Mouse (Mus musculus) hindbrain, embryonic 13.5 days (tissue): ENCODE measurements around the gene Sepsecs. TPM values are rescaled to one million over a fixed set of nuclear protein-coding genes. Genes with fewer than 3 reads are reported as not detected.
A peak's percentile ranks its signal among the peaks of the same experiment; 100 is the strongest.
"Not testable (repeated sequence)": the region's sequence is repeated elsewhere in the genome, so short reads cannot be mapped to it uniquely, and the experiment has no call there.

ENCODE experiments used
- ATAC-seq: fragments of 200-750 bp; cut with Nextera tagmentation; 2 replicates; pipeline ENCODE4 v1.8.0; 2017; ENCODE audit warnings: moderate TSS enrichment; ENCODE audit not compliant: low FRiP score
- H3K27ac ChIP-seq: fragments of 300-500 bp; sonication (generic); 2 replicates; pipeline ENCODE4 v1.5.1; 2015; ENCODE audit warnings: inconsistent platforms, mild to moderate bottlenecking, moderate library complexity
- H3K27me3 ChIP-seq: fragments of 300-500 bp; sonication (generic); 2 replicates; pipeline ENCODE4 v1.6.1; 2015; ENCODE audit warnings: mild to moderate bottlenecking, inconsistent platforms
- H3K36me3 ChIP-seq: fragments of 300-500 bp; sonication (generic); 2 replicates; pipeline ENCODE4 v1.6.1; 2015; ENCODE audit warnings: mild to moderate bottlenecking, inconsistent platforms
- H3K4me1 ChIP-seq: fragments of 300-500 bp; sonication (generic); replicated peaks from 2 replicates; pipeline ENCODE4 v1.6.1; 2015; ENCODE audit warnings: inconsistent platforms
- H3K4me2 ChIP-seq: fragments of 300-500 bp; sonication (generic); 2 replicates; pipeline ENCODE4 v1.6.1; 2015; ENCODE audit warnings: inconsistent platforms, mild to moderate bottlenecking, moderate library complexity
- H3K4me3 ChIP-seq: fragments of 300-500 bp; sonication (generic); 2 replicates; pipeline ENCODE4 v1.5.1; 2015; ENCODE audit warnings: mild to moderate bottlenecking, inconsistent platforms
- H3K9ac ChIP-seq: fragments of 300-500 bp; sonication (generic); 2 replicates; pipeline ENCODE4 v1.6.1; 2015; ENCODE audit warnings: mild to moderate bottlenecking, inconsistent platforms
- H3K9me3 ChIP-seq: fragments of 300-500 bp; sonication (generic); 2 replicates; pipeline ENCODE4 v1.6.1; 2016; ENCODE audit warnings: inconsistent platforms
- WGBS: fragments of 180-500 bp; shearing (Covaris S2); methylation state at CpG from one replicate; pipeline ENCODE4 v1.1.7; 2015; 5-methylcytosine and 5-hydroxymethylcytosine counted together
- polyA plus RNA-seq: library from polyadenylated mRNA; unstranded; fragments of >200 nt; fragmentation: Nextera tagmentation; extraction: Ambion mirVana; gene quantifications from 2 replicates; pipeline ENCODE4 v1.2.1, GENCODE M21; 2015

Gene Sepsecs
- polyA plus RNA-seq: 7.0 and 7.6 TPM in 2 replicates

GRCm38 (mm10) chr5:52669426-52670191 is at the start of gene Sepsecs:
Sepsecs (minus strand) TSS chr5:52669708.
- Histone ChIP-seq H3K4me3 (peak within 1 kb of the TSS; percentile 86), H3K4me1 (peaks cover 11% of the 10 kb centered on the region), H3K27me3 (no peaks in the 10 kb centered on the region), H3K9ac (peak within 1 kb of the TSS; percentile 92), H3K36me3 (peaks cover 10% of the 10 kb centered on the region; the same call in 1 of the 2 replicates), H3K9me3 (no peaks in the 10 kb centered on the region), H3K4me2 (peak within 1 kb of the TSS; percentile 73), H3K27ac (peak within 1 kb of the TSS; percentile 70)
- peak; percentile 95 for ATAC-seq
- whole genome bisulfite sequencing: 5% methylated on average over 45 of the region's 56 CpGs

- Histone ChIP-seq H3K9me3 (no peaks in the 10 kb centered on the region), H3K27ac (no peak overlapping the region), H3K4me1 (no peaks in the 10 kb centered on the region), H3K36me3 (no peaks in the 10 kb centered on the region), H3K9ac (no peak overlapping the region), H3K4me3 (no peak overlapping the region), H3K4me2 (no peak overlapping the region), H3K27me3 (no peaks in the 10 kb centered on the region)
- no peak for ATAC-seq
- 84% methylated on average over 5 of the region's 5 CpGs for WGBS
Observed at GRCm38 (mm10) chr5:52716742-52717448, 47.4 kb upstream of the Sepsecs start.

- Histone ChIP-seq H3K4me2 (no peak overlapping the region), H3K4me3 (no peak overlapping the region), H3K36me3 (no peaks in the 10 kb centered on the region), H3K27me3 (no peaks in the 10 kb centered on the region), H3K9me3 (no peaks in the 10 kb centered on the region), H3K9ac (no peak overlapping the region), H3K4me1 (no peaks in the 10 kb centered on the region), H3K27ac (no peak overlapping the region)
- no peak for ATAC-seq
Observed at GRCm38 (mm10) chr5:52712704-52713103, 43.2 kb upstream of the Sepsecs start.

GRCm38 (mm10) chr5:52704562-52704961 is 35.1 kb upstream of the Sepsecs start:
- H3K27ac ChIP-seq: no peak overlapping the region
- no peaks in the 10 kb centered on the region for H3K36me3 ChIP-seq
- H3K9me3 ChIP-seq: no peaks in the 10 kb centered on the region
- H3K4me3 ChIP-seq: no peak overlapping the region
- no peaks in the 10 kb centered on the region for H3K27me3 ChIP-seq
- no peak overlapping the region for H3K4me2 ChIP-seq
- no peak overlapping the region for H3K9ac ChIP-seq
- no peak for ATAC-seq
- 81% methylated on average over 4 of the region's 4 CpGs for WGBS
- H3K4me1 ChIP-seq: no peaks in the 10 kb centered on the region

GRCm38 (mm10) chr5:52697882-52698440 is 28.5 kb upstream of the Sepsecs start:
- H3K9ac ChIP-seq, H3K4me3 ChIP-seq, H3K4me2 ChIP-seq, H3K27ac ChIP-seq, H3K9me3 ChIP-seq, H3K36me3 ChIP-seq, H3K4me1 ChIP-seq, ATAC-seq, H3K27me3 ChIP-seq: not testable (repeated sequence)
- WGBS: 92% methylated on average over 7 of the region's 7 CpGs

- Histone ChIP-seq H3K9me3 (no peaks in the 10 kb centered on the region), H3K9ac (no peak overlapping the region), H3K4me3 (no peak overlapping the region), H3K4me2 (no peak overlapping the region), H3K36me3 (no peaks in the 10 kb centered on the region), H3K4me1 (no peaks in the 10 kb centered on the region), H3K27ac (no peak overlapping the region), H3K27me3 (no peaks in the 10 kb centered on the region)
- WGBS: 91% methylated on average over 1 of the region's 1 CpGs
- ATAC-seq: no peak
Observed at GRCm38 (mm10) chr5:52697291-52697690, 27.8 kb upstream of the Sepsecs start.

- Histone ChIP-seq H3K9ac (no peak overlapping the region), H3K4me2 (no peak overlapping the region), H3K9me3 (no peaks in the 10 kb centered on the region), H3K4me1 (no peaks in the 10 kb centered on the region), H3K4me3 (no peak overlapping the region), H3K27ac (no peak overlapping the region), H3K27me3 (no peaks in the 10 kb centered on the region), H3K36me3 (no peaks in the 10 kb centered on the region)
- no peak for ATAC-seq
- WGBS: 69% methylated on average over 6 of the region's 6 CpGs
Observed at GRCm38 (mm10) chr5:52687741-52688455, 18.4 kb upstream of the Sepsecs start.

GRCm38 (mm10) chr5:52681111-52681510 is 11.6 kb upstream of the Sepsecs start:
- Histone ChIP-seq H3K4me3 (no peak overlapping the region), H3K4me1 (no peaks in the 10 kb centered on the region), H3K9me3 (no peaks in the 10 kb centered on the region), H3K9ac (no peak overlapping the region), H3K27me3 (no peaks in the 10 kb centered on the region), H3K27ac (no peak overlapping the region), H3K4me2 (no peak overlapping the region), H3K36me3 (no peaks in the 10 kb centered on the region)
- ATAC-seq: no peak
- 74% methylated on average over 4 of the region's 4 CpGs for WGBS

- Histone ChIP-seq H3K27me3 (no peaks in the 10 kb centered on the region), H3K4me1 (no peaks in the 10 kb centered on the region), H3K36me3 (no peaks in the 10 kb centered on the region), H3K9ac (no peak overlapping the region), H3K27ac (no peak overlapping the region), H3K4me3 (no peak overlapping the region), H3K9me3 (no peaks in the 10 kb centered on the region), H3K4me2 (no peak overlapping the region)
- no peak for ATAC-seq
- WGBS: 78% methylated on average over 4 of the region's 4 CpGs
Observed at GRCm38 (mm10) chr5:52680191-52680590, 10.7 kb upstream of the Sepsecs start.

GRCm38 (mm10) chr5:52678498-52679070 is 9.1 kb upstream of the Sepsecs start:
- no peak overlapping the region for H3K27ac ChIP-seq
- no peaks in the 10 kb centered on the region for H3K9me3 ChIP-seq
- WGBS: 89% methylated on average over 5 of the region's 5 CpGs
- no peak overlapping the region for H3K4me3 ChIP-seq
- H3K4me1 ChIP-seq: no peaks in the 10 kb centered on the region
- no peaks in the 10 kb centered on the region for H3K36me3 ChIP-seq
- no peak for ATAC-seq
- H3K27me3 ChIP-seq: no peaks in the 10 kb centered on the region
- no peak overlapping the region for H3K4me2 ChIP-seq
- no peak overlapping the region for H3K9ac ChIP-seq

GRCm38 (mm10) chr5:52677126-52677525 is 7.6 kb upstream of the Sepsecs start:
- Histone ChIP-seq H3K27me3 (no peaks in the 10 kb centered on the region), H3K4me3 (no peak overlapping the region), H3K4me1 (no peaks in the 10 kb centered on the region), H3K9ac (no peak overlapping the region), H3K9me3 (no peaks in the 10 kb centered on the region), H3K27ac (no peak overlapping the region), H3K4me2 (no peak overlapping the region), H3K36me3 (no peaks in the 10 kb centered on the region)
- no peak for ATAC-seq
- 78% methylated on average over 3 of the region's 3 CpGs for WGBS
